Mouse (Mus musculus) bone marrow, adult 2 months (tissue): Measurements from ENCODE around the gene Fcrl1.

Source experiments
- CTCF ChIP-seq: fragments of 200-500 bp; IDR thresholded peaks from 2 replicates; pipeline ENCODE4 v1.5.1; 2011; ENCODE audit warnings: low read length, control low read depth; ENCODE audit not compliant: control insufficient read depth, insufficient read depth
- POLR2A ChIP-seq: fragments of 200-500 bp; IDR thresholded peaks from 2 replicates; pipeline ENCODE4 v1.6.1; 2011; ENCODE audit warnings: low read depth, mild to moderate bottlenecking, control low read depth, low read length, borderline replicate concordance; ENCODE audit not compliant: control insufficient read depth

- peak; percentile 19; the same call in 1 of the 2 replicates for TF ChIP-seq CTCF
- no peak for TF ChIP-seq POLR2A
Observed at GRCm38 (mm10) chr3:87422386-87422910, 46.3 kb downstream of the Fcrl1 start.
